Mouse (Mus musculus) adrenal gland, postnatal 36 days (tissue): Measurements from ENCODE around the gene Amotl2. TPM values are rescaled to one million over a fixed set of nuclear protein-coding genes. Genes with fewer than 3 reads are reported as not detected.

ENCODE experiments used
- DNase-seq, 2 experiments: peaks; one replicate each; pipeline ENCODE4 v3.0.0; 2021; ENCODE audit warnings: mixed read lengths in 1 of 2
- long read RNA-seq, 2 experiments: library from polyadenylated mRNA; stranded (forward); transcript quantifications; one replicate each; pipeline ENCODE4 v2.0.0; 2021; ENCODE audit warnings: borderline sequencing depth in 2 of 2
- total RNA-seq, 2 experiments: library from RNA; stranded (reverse); gene quantifications; 2 replicates each; pipeline ENCODE4 v1.2.3; 2021

Amotl2 gene
- 100 to 1,000 TPM; 219 to 385 TPM for total RNA-seq
- long read RNA-seq, experiment 1, full-length matches to known transcripts, result 58 of 95 reads
- long read RNA-seq, experiment 1, partial matches to known transcripts, result 21 of 95 reads
- long read RNA-seq, experiment 1, other reads (novel, unspliced or antisense), result 16 of 95 reads
- long read RNA-seq, experiment 2, full-length matches to known transcripts, result 2 of 4 reads
- long read RNA-seq, experiment 2, partial matches to known transcripts, result 1 of 4 reads
- long read RNA-seq, experiment 2, other reads (novel, unspliced or antisense), result 1 of 4 reads

DNA sequence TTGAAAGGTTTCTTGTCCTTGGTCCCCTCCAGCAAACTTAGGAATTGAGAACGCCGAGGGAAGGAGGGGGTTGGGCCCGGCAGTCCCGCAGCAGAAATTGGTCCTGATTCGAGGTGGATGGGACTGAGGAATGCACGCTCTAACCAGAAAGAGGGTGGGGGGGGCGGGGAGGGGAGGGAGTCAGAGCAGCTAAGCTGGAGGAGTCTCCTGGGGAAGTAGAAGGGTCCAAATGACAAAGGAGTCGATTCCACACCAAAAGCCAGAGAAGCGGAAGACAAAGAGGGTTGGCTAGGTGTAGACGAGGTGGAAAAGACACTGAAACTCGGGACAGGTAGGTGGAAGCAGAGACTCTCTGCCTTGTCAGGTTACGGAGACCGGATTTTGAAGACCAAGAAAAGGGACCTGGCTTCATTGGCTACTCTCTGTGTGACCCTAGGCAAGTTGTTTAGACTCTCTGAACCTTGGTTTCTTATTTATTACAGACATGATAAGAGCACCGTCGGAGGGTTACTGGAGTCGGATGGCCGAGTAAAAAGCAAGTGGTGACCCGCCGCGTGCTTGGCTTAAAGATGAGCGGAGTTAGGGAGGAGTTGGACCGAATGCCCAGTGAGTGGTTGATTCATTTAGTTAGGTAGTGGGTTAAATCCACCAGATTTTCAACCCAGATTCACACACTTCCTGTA lies at the start of gene Amotl2:
Amotl2 (plus strand) TSS at position 192 of the 683 bp plus-strand sequence.
- DNase-seq, result no peak

DNA sequence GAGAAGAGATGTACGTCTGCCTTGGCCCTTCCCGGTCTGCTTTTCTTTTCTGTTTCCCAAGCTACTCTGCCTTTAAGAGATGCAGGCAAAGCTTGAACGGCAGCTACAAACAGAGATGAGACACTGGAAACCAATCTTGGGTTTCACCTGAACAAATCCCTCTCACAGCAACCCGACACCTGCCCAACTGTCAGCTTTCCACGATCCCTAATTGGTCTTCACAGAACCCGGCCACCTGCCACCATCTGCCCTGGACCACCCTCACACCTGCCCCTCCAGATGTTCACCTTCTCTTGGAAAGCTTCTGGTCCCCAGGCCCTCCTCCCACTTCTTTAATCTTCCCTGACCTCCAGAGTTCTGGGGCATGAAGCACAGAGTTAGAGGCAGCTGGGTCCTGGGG lies 48.4 kb upstream of the Amotl2 start:
- DNase-seq, result no peak

DNA sequence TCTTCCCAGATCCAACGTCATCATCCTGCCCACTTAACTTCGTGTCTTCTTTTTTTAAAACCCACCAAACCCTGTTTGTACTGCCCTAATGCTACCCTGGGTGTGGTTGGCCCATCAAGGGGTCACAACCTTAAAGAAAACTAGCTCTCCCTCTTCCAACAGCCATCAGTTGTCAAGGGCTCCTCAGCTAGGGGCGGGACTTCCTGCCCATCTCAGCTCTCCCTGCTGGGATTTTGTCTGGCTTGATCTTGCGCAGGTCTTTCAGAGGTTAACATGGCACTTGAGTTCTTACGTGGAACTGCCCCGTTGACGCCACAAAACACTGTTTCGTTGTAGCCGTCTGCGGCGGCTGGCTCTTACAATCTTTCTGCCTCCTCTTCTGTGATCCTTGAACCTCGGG lies 47.6 kb upstream of the Amotl2 start:
- DNase-seq, result no peak

DNA sequence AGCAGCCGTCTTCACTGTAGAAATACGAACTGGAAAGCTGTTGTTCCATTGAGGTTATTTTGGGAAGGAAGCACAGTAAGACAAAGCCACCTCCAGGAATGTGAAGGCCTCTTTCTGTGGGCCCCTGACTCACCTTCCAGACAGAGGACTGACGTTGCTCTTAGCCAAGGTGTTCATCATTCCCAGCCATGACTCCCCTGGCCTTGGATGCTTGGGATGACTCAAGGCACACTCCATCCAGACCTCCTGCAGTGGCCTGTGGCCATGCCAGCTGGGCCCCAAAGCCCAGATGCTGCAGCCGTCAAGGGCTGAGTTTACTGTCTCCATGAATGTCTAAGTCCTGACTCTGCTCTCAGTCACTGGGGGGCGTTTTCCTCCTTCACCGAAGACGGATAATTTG lies 43.1 kb upstream of the Amotl2 start:
- peak; percentile 60 to 64 for DNase-seq

DNA sequence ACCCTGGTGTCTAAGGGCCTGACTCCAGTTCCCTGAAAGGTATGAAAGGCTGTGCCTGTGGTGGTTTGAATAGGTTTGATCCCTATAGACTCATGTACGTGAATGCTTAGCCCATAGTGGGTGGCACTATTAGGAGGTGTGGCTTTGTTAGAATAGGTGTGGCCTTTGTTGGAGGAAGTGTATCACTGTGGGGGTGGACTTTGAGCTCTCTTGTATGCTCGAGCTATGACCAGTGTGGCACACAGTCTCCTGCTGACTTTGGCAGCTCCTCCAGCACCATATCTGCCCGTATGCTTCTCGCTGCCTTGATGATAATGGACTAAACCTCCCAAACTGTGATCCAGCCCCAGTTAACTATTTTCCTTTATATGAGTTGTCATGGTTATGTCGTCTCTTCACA lies 40.5 kb upstream of the Amotl2 start:
- no peak for DNase-seq

DNA sequence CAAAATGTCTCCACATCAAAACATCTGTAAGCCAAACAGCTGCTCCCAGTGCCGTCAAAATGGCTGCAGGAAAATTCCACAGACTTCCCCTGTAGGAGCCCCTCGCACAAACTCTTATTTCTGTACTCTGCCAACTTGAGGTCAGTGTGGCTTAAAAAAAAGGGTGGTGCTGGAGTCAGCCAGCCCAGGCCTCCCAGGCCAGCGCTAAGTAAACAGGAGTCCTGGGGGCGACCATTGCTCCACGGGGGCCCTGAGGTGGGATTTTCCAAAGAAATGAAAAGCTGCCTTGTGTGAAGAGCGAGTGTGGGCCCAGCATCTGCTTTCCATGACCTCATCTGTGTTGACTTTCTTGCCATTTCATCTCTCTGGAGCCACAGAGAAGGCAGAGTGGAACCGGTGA lies 35.0 kb upstream of the Amotl2 start:
- DNase-seq, result no peak

DNA sequence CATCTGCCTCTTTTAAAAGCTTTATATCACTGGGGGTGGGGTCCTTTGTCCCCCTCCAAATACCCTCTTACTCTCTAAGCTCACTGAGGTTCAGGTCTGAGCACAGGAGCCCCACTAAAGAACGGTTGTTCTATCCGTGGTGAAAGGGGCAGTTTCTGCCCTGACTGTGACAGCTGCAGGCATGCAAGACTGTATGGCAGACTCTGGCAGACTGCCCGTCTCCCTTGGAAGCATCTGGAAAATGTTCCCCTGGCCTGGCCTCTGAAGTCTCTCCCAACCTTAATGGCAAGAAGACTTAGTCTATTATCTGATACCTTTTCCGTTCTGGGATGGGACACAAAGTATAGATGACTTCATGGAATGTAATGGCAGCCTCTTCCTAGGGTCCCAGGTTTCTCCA lies 28.5 kb upstream of the Amotl2 start:
- DNase-seq, result peak in 1 of 2 experiments; percentile 35

DNA sequence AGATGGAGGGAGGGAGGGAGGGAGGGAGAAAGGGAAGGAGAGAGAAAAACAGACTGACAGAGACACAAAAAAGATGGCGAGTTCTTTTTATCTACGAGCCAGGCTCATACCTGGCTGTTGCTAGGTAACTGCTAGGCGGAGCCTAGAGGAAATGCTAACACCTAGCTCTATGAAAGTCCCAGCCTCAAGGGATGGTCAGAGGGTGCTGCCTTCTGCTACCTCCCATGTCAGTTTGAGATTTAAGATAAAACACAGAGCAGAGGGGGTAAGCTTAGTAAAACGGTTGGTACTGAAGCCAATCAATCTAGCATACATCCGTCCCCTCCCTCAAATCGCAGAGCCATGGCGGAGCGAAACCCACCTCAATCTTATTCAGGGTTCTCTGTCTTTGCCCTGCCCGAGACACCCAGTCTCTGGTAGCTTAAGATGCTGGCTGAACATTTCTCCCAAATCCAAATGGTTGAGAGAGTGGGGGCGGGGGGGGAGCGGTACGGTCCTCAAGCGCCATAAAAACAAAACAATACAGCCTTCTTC lies 27.0 kb upstream of the Amotl2 start:
- no peak for DNase-seq

DNA sequence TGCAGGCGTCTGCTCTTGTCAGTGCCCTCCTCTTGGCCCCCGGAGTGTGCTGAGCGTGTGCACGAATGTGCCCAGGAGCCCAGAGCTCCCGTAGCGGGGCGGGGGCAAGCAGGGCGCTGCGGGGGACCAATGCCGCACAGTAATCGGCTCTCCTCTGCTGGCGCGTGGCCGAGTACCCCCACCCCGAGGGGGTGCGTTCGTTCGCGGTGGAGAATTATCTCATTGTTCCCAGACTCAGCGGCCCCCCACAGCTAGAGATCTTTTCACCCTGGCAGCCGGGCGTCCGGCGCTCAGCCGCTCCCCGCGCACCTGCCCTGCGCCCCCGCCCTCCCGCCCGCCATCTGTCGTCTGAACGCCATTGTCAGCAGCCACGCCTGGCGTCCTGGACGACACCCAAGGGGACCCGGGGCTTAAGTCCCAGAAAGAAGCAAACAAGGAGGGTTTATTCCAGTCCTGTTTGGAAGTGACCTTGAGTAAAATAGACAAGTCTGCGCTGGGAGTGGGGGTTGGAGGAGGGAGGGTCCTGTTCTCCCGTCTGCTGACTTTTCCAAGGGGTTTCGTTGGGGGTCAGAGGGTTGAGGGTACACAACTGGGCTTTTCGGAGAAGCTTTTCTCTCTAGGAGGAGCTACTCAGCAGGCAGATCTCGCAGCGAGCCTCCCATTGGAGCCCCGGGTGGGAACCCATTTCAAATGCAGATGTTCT lies 26.4 kb upstream of the Amotl2 start:
- DNase-seq, result peak in 1 of 2 experiments; percentile 36

DNA sequence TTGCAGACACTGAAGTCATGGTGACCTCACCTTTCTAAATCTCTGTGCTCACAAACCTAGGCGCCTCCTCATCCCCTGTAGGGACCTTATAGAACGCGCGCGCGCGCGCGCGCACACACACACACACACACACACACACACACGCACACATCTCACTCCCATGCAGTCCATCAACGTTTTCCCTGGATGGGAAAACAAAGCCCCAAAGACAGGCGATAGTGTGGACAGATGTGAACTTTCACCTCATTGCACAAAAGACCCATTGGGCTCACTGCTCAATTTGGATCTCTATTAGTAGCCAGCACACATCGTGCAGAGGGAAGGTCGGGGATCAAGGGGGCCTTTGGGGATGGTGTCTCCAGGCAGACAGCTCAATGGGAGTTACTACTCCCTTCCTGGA lies 25.6 kb upstream of the Amotl2 start:
- no peak for DNase-seq

DNA sequence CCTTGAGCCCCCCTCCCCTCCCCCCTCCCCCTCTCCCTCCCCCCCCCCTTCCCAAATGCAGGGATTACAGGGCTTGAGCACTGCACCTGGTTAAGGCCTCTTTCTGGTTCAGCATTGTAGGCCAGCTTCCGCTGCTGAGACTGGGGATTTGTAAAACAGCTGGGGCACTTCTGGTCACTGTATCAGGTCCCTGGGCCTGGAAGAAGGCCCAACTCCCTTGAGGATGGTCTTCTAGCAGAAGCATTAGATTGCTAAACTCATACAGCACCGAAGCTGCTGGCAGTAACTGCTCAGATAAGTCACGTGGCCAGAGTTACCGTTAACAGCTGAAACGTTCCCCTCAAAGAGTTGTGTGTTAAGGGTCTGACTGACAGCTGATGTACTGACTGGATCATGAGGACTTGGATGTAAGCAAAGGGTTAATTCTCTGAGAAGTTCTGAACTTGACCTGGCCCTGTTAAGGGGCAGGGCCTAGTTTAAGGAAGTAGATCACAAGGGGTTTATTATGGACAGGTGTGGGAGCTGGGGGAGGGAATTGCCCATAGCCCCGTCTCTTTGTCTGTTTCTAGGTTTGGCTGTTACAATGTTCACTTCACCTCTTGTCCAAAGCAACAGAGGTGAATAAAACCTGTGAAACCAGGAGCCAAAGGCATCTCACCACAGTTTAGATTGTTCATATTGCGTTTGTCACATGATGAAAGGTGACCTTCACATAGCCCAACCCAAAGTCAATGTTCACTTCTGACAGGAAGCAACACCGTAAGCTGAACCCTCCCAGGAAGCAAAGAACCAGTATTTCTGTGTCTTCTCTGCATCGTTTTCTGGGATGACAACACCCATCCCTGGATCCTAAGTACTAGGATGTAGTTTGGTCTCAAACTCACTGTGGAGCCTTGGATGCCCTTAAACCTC lies 23.7 kb upstream of the Amotl2 start:
- peak in 1 of 2 experiments; percentile 23 for DNase-seq

DNA sequence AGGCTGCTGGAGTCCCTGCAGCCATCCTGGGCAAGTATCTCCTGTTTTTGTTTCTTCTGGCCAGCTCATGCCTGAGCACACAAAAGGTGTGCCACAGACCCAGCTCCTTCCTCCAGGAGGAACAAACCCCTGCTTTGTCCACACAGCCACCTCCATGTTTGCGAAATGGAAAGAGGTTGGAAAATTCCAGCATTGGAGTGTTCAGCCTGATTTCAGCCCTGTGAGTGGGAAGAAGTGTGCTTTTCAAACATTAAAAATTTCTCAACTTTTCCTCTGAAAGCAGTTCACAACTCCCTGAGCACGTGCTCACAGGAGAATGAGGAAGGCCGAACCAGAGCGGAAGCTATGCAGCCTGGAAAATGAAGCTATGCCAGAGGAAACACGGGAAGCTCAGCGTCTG lies 15.4 kb upstream of the Amotl2 start:
- DNase-seq, result no peak

DNA sequence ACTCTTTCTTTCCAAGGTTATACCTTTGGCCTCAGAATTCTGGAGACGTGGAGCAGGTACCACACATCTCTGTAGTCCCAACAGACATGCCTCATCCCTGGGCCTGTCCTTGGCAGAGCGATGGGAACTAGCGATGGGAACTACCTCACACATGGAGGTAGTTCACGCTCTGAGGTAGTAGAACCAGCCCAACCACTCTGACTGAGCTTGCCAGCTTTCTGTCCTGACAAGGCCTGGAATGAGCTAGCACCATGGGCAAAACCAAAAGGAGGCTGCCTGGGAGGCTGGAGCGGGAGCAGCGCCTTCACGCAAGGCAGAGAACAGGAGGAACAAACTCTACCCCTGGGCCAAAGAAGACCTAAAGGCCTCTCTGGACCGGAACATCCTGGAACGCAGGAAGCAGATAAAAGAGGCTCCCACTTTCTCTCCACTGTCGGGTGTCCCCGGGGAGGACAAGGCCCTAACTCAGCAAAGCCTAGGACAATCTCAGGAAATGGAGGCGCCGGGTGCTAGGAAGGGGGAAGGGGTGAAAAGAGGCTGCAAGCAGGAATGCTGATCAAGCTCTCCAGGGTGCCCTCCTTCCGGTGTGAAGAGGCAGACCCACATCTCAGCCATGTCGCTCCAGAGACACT lies 6.9 kb upstream of the Amotl2 start:
- peak in 1 of 2 experiments; percentile 39 for DNase-seq

DNA sequence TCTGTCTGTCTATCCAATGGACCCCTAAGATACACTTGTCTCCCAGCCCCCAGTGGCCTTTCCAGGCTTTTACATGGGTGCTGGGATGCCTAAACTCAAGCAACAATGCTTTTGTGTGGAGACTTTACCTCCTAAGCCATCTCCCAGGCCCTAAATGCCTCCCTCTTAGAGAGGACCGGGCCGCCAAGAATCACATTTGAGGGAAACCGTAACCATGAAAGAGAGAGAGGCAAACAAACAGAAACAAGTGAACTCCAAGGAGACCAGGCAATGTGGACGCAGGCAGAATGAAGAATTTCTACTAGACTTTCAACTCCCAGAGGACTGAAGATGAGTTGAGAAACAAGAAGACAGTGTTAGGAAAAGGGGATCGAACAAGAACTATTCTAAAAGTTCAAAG lies 6.0 kb upstream of the Amotl2 start:
- DNase-seq, result no peak

DNA sequence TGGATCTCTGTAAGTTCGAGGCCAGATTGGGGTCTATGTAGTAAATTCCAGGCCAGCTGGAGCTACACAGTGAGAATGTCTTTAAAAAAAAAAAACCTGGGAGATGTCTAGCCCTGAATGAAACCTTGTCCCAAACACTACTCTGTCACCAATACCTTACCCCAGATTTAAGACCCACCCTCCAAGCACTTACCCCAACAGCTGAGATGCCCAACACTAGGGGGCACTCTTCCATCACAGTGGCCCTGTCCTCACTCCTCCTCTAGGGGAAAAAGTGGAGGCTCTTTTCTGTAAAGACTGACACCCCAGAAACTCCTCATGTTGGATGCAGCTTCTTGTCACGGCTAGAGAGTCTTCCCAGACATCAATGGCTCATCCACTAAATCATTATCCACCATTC lies 2.7 kb upstream of the Amotl2 start:
- DNase-seq, result peak; percentile 76 to 77

DNA sequence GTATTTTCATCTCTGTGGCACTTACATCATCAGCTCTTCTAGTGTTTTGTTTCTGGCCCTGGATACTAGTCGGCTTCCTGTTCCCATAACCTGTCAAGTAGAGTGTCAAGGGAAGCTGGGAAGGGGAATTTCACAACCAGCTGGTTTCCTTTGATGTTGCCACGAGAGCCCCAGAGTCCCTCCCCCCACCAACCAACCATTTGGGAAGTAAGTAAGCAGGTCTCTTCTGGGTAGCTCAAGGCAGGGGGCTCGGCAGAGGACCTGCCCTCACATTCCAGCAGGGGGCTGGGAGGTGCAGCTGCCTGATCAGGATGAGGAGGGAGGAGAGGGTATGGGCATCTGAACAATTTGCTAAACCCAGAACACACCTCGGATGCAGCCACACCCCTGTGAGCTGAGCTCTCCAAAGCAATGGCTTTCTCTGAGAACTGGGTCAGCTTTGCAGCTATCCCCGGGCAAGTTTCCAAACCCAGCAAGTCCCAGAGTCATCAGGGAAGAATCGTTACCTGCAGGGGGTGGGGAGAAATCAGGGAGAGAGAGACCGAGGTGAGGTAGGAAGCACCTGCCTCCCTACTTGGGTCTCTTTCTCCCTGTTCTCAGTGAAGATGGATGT lies 1.5 kb upstream of the Amotl2 start:
- DNase-seq, result peak in 1 of 2 experiments; percentile 49

DNA sequence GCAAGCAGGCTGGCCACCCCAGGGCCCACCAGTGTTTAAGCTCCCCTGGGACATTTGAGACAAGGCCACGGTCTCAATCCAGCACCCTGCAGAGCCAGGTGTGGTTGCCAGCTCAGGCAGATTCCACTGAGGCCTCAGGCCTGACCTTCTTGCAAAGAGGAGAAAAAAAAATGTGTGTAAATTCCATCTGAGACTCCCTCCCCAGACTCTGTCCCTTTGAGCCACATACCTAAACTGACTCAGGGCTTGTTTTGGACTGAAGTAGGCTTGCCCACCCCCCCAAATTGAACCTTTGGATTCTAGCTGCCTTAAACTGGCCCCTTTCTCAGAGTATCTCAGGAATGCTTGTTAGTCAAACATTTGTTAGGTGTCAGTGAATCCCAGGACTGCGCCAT lies 969 bp upstream of the Amotl2 start:
- no peak for DNase-seq

DNA sequence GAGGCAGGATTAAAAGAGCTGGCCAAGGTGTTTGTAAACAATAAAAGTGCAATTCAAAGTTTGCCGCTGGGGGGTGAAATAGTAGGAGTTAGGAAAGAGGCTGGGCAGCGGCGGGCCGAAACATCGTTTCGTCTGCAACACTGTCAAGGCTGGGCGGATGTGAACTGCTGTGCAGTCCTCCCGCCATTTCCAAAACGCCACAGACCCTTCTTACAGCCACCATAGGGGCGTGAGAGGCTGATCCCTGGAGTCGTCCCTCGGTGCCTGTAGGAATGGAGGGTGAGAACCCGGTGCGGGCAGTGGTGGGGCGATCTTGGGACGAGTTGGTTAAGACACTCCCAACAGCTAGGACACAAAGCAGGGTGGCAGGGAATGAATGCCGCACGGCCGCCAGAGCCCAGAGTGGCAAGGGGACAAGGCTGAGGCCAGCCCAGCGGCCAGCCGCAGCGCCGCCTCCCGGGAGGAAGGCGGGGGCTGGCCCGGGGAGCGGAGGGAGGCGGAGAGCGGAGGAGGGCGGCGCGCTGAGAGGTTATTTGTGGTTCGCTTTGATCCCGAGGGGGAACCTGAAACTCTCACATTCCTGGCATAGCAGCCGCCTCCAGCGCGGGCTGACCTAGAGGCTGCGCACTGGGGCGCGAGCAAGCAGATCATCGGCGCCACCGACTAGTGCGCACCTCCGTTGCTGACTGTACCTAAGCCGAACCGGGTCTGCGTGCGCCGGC lies 853 bp downstream of the Amotl2 start:
- peak; percentile 95 for DNase-seq

DNA sequence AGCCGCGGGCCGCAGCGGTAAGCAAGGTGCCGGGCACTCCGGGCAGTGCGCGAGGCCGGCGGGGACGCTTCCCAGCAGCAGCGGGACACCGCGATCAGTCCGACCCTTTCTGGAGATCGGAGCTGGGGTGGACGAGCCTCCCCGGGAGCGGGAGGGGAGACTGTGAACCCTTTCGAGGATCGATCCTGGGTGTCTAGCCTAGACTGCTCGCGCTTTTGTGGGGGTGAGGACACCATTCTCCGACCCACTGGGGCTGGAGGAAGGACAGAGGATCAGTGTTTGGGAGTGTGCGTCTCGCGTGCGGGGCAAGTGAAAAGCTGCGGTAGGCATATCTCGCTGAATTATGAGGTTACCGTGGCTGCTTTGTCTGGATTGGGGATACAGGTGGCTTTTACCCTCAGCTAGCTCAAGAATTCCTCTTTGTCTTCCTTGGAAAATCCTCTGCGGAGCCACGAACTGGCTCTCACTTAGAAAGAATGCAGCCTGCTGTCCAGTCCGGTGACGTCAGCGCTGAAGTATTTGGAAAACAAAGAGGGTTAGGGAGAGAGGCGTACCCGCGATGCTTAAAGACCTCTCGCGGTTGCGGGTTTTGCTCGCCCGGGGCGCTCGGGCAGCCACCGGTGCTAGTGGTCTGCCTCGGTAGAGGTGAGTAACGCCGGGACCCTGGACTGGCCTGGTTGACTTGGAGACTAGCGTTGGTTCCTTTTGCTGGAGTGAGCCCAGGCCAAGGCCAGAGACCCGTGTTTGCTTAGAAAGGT lies 1.6 kb downstream of the Amotl2 start:
- DNase-seq, result peak; percentile 86 to 90

DNA sequence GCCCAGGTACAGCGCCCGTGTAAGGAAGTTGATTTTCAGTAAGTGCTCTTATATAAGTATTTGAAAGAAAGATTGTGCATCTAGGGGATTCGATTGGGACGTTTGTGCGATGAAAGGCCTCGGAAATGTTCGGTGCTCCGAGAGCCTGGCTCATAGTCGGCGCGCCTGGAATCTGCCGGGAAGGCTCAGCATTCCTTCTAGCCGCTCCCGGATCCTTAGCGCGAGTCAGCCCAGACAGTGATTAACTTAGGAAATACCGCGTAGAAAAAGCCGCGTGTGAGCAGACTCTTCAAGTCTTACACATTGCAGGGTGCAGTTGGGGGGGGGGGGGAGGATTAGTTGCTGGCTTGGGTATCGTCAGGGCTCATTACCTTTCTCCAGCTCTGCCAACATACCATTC lies 2.2 kb downstream of the Amotl2 start:
- DNase-seq, result no peak
